Mouse (Mus musculus) cortical plate, adult 2 months (tissue): ENCODE measurements around the gene Ceacam2.

Experiments used
- CTCF ChIP-seq: fragments of 200-500 bp; IDR thresholded peaks from 2 replicates; pipeline ENCODE4 v1.5.1; 2011; ENCODE audit warnings: mild to moderate bottlenecking, control low read depth, low read length; ENCODE audit not compliant: insufficient read depth; ENCODE audit errors: extremely low read depth
- POLR2A ChIP-seq: fragments of 200-500 bp; IDR thresholded peaks from 2 replicates; pipeline ENCODE4 v1.6.1; 2011; ENCODE audit warnings: mild to moderate bottlenecking, low read length, control low read depth; ENCODE audit not compliant: insufficient read depth; ENCODE audit errors: extremely low read depth

DNA sequence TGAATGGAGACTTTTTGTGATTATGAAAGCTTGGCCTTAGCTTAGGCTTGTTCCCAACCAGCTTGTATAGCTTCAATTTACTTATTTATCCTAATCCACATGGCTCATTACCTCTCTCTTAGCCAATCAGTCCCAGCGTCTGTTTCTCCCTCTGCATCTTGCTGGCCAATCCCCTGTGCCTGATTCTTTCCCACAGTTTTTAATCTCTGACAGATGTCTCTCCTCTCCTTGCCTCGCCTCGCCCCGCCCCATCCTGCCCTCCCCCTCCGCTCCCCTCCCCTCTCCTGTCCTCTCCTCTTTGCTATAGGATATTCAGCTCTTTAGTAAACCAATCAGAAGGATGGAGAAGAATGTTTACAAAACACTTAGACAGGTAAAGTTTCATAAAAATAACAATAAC is 54.6 kb downstream of the Ceacam2 start:
- TF ChIP-seq POLR2A (no peak), CTCF (no peak)
